Mouse (Mus musculus) hindbrain, postnatal 0 days (tissue): ENCODE measurements around the gene Xpot. TPM values are rescaled to one million over a fixed set of nuclear protein-coding genes. Genes with fewer than 3 reads are reported as not detected.

ENCODE experiments used
- ATAC-seq: fragments of 200-750 bp; cut with Nextera tagmentation; 2 replicates; pipeline ENCODE4 v1.8.0; 2017; ENCODE audit warnings: mild to moderate bottlenecking, moderate TSS enrichment, moderate library complexity
- DNase-seq: peaks from one replicate; pipeline ENCODE4 v3.0.0-alpha.2; 2015; ENCODE audit warnings: low spot score
- H3K27ac ChIP-seq: fragments of 300-500 bp; sonication (generic); 2 replicates; pipeline ENCODE4 v1.5.1; 2014; ENCODE audit warnings: mild to moderate bottlenecking
- H3K27me3 ChIP-seq: fragments of 300-500 bp; sonication (generic); 2 replicates; pipeline ENCODE4 v1.6.1; 2014; ENCODE audit warnings: low read length, mixed read lengths; ENCODE audit not compliant: insufficient read depth
- H3K36me3 ChIP-seq: fragments of 300-500 bp; sonication (generic); 2 replicates; pipeline ENCODE4 v1.6.1; 2014; ENCODE audit warnings: low read length, mixed read lengths; ENCODE audit not compliant: insufficient read depth
- H3K4me1 ChIP-seq: fragments of 300-500 bp; sonication (generic); 2 replicates; pipeline ENCODE4 v1.6.1; 2014; ENCODE audit warnings: antibody characterized with exemption, low read length, mixed read lengths; ENCODE audit not compliant: insufficient read depth
- H3K4me2 ChIP-seq: fragments of 300-500 bp; sonication (generic); 2 replicates; pipeline ENCODE4 v1.6.1; 2014; ENCODE audit warnings: low read depth, mild to moderate bottlenecking, low read length, moderate library complexity, mixed read lengths
- H3K4me3 ChIP-seq: fragments of 300-500 bp; sonication (generic); 2 replicates; pipeline ENCODE4 v1.5.1; 2014; ENCODE audit warnings: low read length
- H3K9ac ChIP-seq: fragments of 300-500 bp; sonication (generic); replicated peaks from 2 replicates; pipeline ENCODE4 v1.6.1; 2014; ENCODE audit warnings: mild to moderate bottlenecking, low read length, moderate library complexity, mixed read lengths
- H3K9me3 ChIP-seq: fragments of 300-500 bp; sonication (generic); 2 replicates; pipeline ENCODE4 v1.6.1; 2016; ENCODE audit warnings: low read length, mixed read lengths
- CTCF ChIP-seq: IDR thresholded peaks from 2 replicates; pipeline ENCODE4 v1.5.1; 2016; ENCODE audit warnings: antibody characterized with exemption, control low read depth, low read depth
- WGBS: fragments of 180-500 bp; shearing (Covaris S2); extraction: QIAGEN DNeasy Blood & Tissue Kit; methylation state at CpG from one replicate; pipeline ENCODE4 v1.1.7; 2014; 5-methylcytosine and 5-hydroxymethylcytosine counted together
- polyA plus RNA-seq: library from polyadenylated mRNA; unstranded; fragments of >200 nt; fragmentation: Nextera tagmentation; extraction: Ambion mirVana; gene quantifications from 2 replicates; pipeline ENCODE4 v1.2.1, GENCODE M21; 2015
- total RNA-seq: library from RNA; depleted of rRNA; stranded (reverse); fragments of >200 nt; gene quantifications from 2 replicates; pipeline ENCODE4 v1.2.3, GENCODE M21; 2014

The Xpot gene
- total and polyA plus RNA-seq, 2 experiments from 2014 or later = 24.0 to 132 TPM

DNA sequence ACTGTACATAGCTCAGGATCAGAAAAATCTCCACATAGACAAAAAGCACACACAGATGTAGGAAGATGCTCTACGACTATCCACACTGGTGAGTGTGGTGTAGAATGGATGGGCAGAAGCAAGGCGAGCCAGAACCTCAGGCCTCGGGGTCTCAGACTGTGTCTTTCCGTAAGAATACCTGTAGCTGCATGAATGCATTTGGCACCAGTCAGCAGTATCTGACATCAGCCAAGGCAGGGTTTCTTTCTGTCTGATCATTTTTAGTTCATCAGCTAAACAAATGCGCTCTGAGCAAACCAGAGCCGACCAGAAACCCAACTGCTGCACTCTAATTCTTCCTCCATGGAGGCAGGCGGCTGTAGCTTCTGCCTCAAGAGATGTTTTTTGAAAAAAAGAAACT lies 57.6 kb downstream of the Xpot start:
- peak overlapping the region; percentile 11 for H3K4me2 ChIP-seq
- peaks cover 27% of the 10 kb centered on the region; the same call in 1 of the 2 replicates for H3K36me3 ChIP-seq
- WGBS = 56% methylated on average over 7 of the region's 7 CpGs
- no peaks in the 10 kb centered on the region for H3K9me3 ChIP-seq
- ATAC-seq = peak; percentile 39
- DNase-seq = no peak
- H3K4me3 ChIP-seq = no peak overlapping the region
- H3K27me3 ChIP-seq = no peaks in the 10 kb centered on the region
- no peak overlapping the region for H3K9ac ChIP-seq
- peak overlapping the region; percentile 69 for H3K27ac ChIP-seq
- no peaks in the 10 kb centered on the region for H3K4me1 ChIP-seq
- no peak for TF ChIP-seq CTCF

- no peaks in the 10 kb centered on the region for H3K9me3 ChIP-seq
- ATAC-seq = no peak
- no peak overlapping the region for H3K4me2 ChIP-seq
- no peaks in the 10 kb centered on the region for H3K4me1 ChIP-seq
- 93% methylated on average over 10 of the region's 10 CpGs for WGBS
- DNase-seq = no peak
- H3K27me3 ChIP-seq = no peaks in the 10 kb centered on the region
- TF ChIP-seq CTCF = no peak
- no peak overlapping the region for H3K27ac ChIP-seq
- H3K9ac ChIP-seq = no peak overlapping the region
- no peak overlapping the region for H3K4me3 ChIP-seq
- peaks cover 27% of the 10 kb centered on the region; the same call in 1 of the 2 replicates for H3K36me3 ChIP-seq
Measured at GRCm38 (mm10) chr10:121568026-121568425, 58.1 kb downstream of the Xpot start.

DNA sequence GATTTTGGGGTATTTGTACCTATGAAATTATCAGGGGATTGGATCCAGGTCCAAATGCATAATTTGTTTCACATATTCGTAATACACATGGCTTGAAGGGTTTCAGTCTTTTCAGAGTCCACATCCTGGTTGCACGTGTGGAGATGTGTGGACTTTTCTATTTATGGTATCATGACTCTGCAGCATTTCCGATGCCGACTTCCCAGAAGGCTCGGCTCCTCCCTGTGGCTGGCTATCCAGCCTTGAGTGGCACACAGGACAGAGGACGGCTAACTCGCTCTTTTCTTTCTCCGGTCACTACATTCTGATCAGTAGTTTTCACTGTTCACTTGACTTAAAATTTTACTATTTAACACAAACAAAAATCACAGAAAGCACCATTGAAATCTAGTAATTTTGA lies 61.7 kb downstream of the Xpot start:
- H3K27ac ChIP-seq = no peak overlapping the region
- no peak overlapping the region for H3K4me3 ChIP-seq
- 88% methylated on average over 8 of the region's 8 CpGs for WGBS
- no peak for DNase-seq
- no peak for TF ChIP-seq CTCF
- no peaks in the 10 kb centered on the region for H3K9me3 ChIP-seq
- no peaks in the 10 kb centered on the region for H3K4me1 ChIP-seq
- ATAC-seq = no peak
- H3K36me3 ChIP-seq = peaks cover 23% of the 10 kb centered on the region
- no peak overlapping the region for H3K9ac ChIP-seq
- H3K4me2 ChIP-seq = no peak overlapping the region
- no peaks in the 10 kb centered on the region for H3K27me3 ChIP-seq

- no peak for DNase-seq
- Histone ChIP-seq H3K36me3 (peaks cover 63% of the 10 kb centered on the region), H3K9me3 (no peaks in the 10 kb centered on the region), H3K9ac (no peak overlapping the region), H3K27ac (no peak overlapping the region), H3K4me2 (no peak overlapping the region), H3K27me3 (no peaks in the 10 kb centered on the region), H3K4me3 (no peak overlapping the region), H3K4me1 (no peaks in the 10 kb centered on the region)
- no peak for ATAC-seq
- 67% methylated on average over 2 of the region's 2 CpGs for WGBS
- no peak for TF ChIP-seq CTCF
Measured at GRCm38 (mm10) chr10:121558231-121558630, 67.9 kb downstream of the Xpot start.

DNA sequence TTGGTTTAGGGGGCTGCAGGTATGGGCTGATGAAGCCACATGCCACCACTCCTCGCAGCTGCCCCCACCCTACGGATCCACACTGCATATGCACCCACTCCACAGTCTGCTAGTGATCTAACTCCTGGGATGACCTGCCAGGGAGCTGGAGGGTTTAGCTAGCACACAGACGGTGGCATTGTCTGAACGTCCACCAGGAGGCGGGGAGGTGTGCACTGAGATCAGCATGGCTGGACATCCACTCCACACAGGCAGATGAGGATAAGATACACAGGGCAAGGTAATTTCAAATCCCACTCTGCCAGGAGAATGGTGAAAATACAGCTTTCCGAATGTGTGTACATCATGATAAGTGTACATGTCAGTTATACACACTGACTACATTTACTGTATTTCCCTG lies 69.9 kb downstream of the Xpot start:
- Histone ChIP-seq H3K27me3 (no peaks in the 10 kb centered on the region), H3K4me3 (no peak overlapping the region), H3K27ac (no peak overlapping the region), H3K4me2 (no peak overlapping the region), H3K36me3 (peaks cover 75% of the 10 kb centered on the region), H3K9me3 (no peaks in the 10 kb centered on the region), H3K9ac (no peak overlapping the region), H3K4me1 (no peaks in the 10 kb centered on the region)
- TF ChIP-seq CTCF = peak; percentile 36
- 74% methylated on average over 6 of the region's 6 CpGs for WGBS
- ATAC-seq = no peak
- DNase-seq = no peak

DNA sequence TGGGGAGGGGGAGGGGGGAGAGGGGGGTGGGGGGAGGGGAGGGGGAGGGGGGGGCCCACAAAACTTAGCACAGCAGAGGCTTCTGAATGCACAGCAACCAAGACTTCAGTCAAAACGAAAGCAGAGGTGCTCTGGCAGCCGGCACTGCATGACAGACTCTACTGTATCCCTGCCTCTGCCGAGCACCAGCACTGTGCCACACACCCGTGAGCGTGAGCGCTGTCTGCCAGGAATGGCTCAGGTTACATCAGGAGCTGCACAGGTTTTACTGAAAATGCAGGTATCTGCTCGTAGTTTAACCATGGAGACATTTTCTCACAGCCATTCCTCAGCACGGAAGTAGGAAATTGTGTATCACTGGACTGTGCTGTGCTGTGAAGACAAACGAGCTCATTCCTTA lies 75.8 kb downstream of the Xpot start:
- 87% methylated on average over 9 of the region's 9 CpGs for WGBS
- H3K27me3 ChIP-seq = no peaks in the 10 kb centered on the region
- H3K9me3 ChIP-seq = no peaks in the 10 kb centered on the region
- H3K4me3 ChIP-seq = no peak overlapping the region
- no peak overlapping the region for H3K4me2 ChIP-seq
- no peak overlapping the region for H3K27ac ChIP-seq
- H3K9ac ChIP-seq = no peak overlapping the region
- H3K36me3 ChIP-seq = peaks cover 67% of the 10 kb centered on the region
- no peaks in the 10 kb centered on the region for H3K4me1 ChIP-seq
- no peak for TF ChIP-seq CTCF
- ATAC-seq = no peak
- DNase-seq = no peak

DNA sequence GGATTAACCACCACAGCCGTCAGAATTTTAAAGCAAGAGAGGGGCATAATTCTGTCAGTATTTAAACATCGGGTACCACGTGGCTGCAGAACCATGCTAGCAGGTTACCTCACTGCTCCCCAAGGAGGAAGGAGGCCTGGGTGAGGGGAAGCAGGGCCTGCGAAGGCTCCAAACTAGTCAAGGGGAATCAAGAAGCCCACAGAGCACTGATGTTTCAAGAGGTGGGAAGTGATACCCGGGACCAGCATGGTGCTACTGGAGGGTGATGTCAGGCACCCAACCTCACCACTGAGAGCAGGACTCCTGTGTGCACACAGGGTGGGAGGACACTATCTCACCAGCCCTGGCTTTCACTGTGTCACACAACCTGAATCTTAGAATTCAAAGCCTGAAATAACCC lies 76.5 kb downstream of the Xpot start:
- Histone ChIP-seq H3K27me3 (no peaks in the 10 kb centered on the region), H3K4me2 (no peak overlapping the region), H3K9me3 (no peaks in the 10 kb centered on the region), H3K4me1 (no peaks in the 10 kb centered on the region), H3K36me3 (peaks cover 63% of the 10 kb centered on the region), H3K4me3 (no peak overlapping the region), H3K9ac (no peak overlapping the region), H3K27ac (no peak overlapping the region)
- ATAC-seq (no peak), DNase-seq (no peak)
- 89% methylated on average over 5 of the region's 5 CpGs for WGBS
- no peak for TF ChIP-seq CTCF
